Mouse (Mus musculus) limb, embryonic 13.5 days (tissue): Measurements from ENCODE around the gene Fndc11. TPM values are rescaled to one million over a fixed set of nuclear protein-coding genes. Genes with fewer than 3 reads are reported as not detected.

ENCODE experiments used
- ATAC-seq: fragments of 200-750 bp; cut with Nextera tagmentation; 2 replicates; pipeline ENCODE4 v1.8.0; 2017; ENCODE audit warnings: low read depth, moderate number of reproducible peaks, moderate TSS enrichment; ENCODE audit not compliant: low FRiP score
- H3K27ac ChIP-seq: fragments of 300-500 bp; sonication (generic); 2 replicates; pipeline ENCODE4 v1.5.1; 2015; ENCODE audit warnings: inconsistent platforms, mild to moderate bottlenecking, moderate library complexity
- H3K27me3 ChIP-seq: fragments of 300-500 bp; sonication (generic); 2 replicates; pipeline ENCODE4 v1.6.1; 2015; ENCODE audit warnings: mild to moderate bottlenecking, inconsistent platforms
- H3K36me3 ChIP-seq: fragments of 300-500 bp; sonication (generic); 2 replicates; pipeline ENCODE4 v1.6.1; 2015; ENCODE audit warnings: inconsistent platforms, mild to moderate bottlenecking, moderate library complexity
- H3K4me1 ChIP-seq: fragments of 300-500 bp; sonication (generic); 2 replicates; pipeline ENCODE4 v1.6.1; 2015; ENCODE audit warnings: inconsistent platforms
- H3K4me2 ChIP-seq: fragments of 300-500 bp; sonication (generic); replicated peaks from 2 replicates; pipeline ENCODE4 v1.6.1; 2015; ENCODE audit warnings: inconsistent platforms, mild to moderate bottlenecking, moderate library complexity
- H3K4me3 ChIP-seq: fragments of 300-500 bp; sonication (generic); 2 replicates; pipeline ENCODE4 v1.5.1; 2015; ENCODE audit warnings: moderate library complexity, mild to moderate bottlenecking, inconsistent platforms
- H3K9ac ChIP-seq: fragments of 300-500 bp; sonication (generic); 2 replicates; pipeline ENCODE4 v1.6.1; 2015; ENCODE audit warnings: mild to moderate bottlenecking, inconsistent platforms
- H3K9me3 ChIP-seq: fragments of 300-500 bp; sonication (generic); 2 replicates; pipeline ENCODE4 v1.6.1; 2016; ENCODE audit warnings: inconsistent platforms
- WGBS: fragments of 180-500 bp; shearing (Covaris S2); methylation state at CpG from one replicate; pipeline ENCODE4 v1.1.7; 2015; 5-methylcytosine and 5-hydroxymethylcytosine counted together
- polyA plus RNA-seq: library from polyadenylated mRNA; unstranded; fragments of >200 nt; fragmentation: Nextera tagmentation; extraction: Ambion mirVana; gene quantifications from 2 replicates; pipeline ENCODE4 v1.2.1, GENCODE M21; 2015

Gene Fndc11
- polyA plus RNA-seq, 1 experiment from 2014 or later: 0.42 TPM

- Histone ChIP-seq H3K36me3 (no peaks in the 10 kb centered on the region), H3K9me3 (no peaks in the 10 kb centered on the region), H3K27me3 (no peaks in the 10 kb centered on the region), H3K9ac (no peak overlapping the region), H3K4me1 (no peaks in the 10 kb centered on the region), H3K4me2 (no peak overlapping the region), H3K27ac (no peak overlapping the region), H3K4me3 (no peak overlapping the region)
- 87% methylated on average over 4 of the region's 4 CpGs for WGBS
- no peak for ATAC-seq
Observed at GRCm38 (mm10) chr2:181196628-181197300, 23.0 kb upstream of the Fndc11 start.

- Histone ChIP-seq H3K9me3 (no peaks in the 10 kb centered on the region), H3K9ac (no peak overlapping the region), H3K36me3 (no peaks in the 10 kb centered on the region), H3K4me1 (no peaks in the 10 kb centered on the region), H3K27me3 (no peaks in the 10 kb centered on the region), H3K4me2 (no peak overlapping the region), H3K27ac (no peak overlapping the region), H3K4me3 (no peak overlapping the region)
- 67% methylated on average over 3 of the region's 3 CpGs for WGBS
- ATAC-seq: no peak
Observed at GRCm38 (mm10) chr2:181201606-181202005, 18.2 kb upstream of the Fndc11 start.

GRCm38 (mm10) chr2:181202422-181202821 lies 17.4 kb upstream of the Fndc11 start, which contains the start of gene Ptk6:
Ptk6 (minus strand) TSS chr2:181202789.
- no peak for ATAC-seq

GRCm38 (mm10) chr2:181202886-181203285 lies 16.9 kb upstream of the Fndc11 start:
- Histone ChIP-seq H3K9me3 (no peaks in the 10 kb centered on the region), H3K36me3 (no peaks in the 10 kb centered on the region), H3K27ac (no peak overlapping the region), H3K4me2 (no peak overlapping the region), H3K27me3 (no peaks in the 10 kb centered on the region), H3K4me3 (no peak overlapping the region), H3K4me1 (no peaks in the 10 kb centered on the region), H3K9ac (no peak overlapping the region)
- WGBS: 84% methylated on average over 6 of the region's 6 CpGs
- no peak for ATAC-seq

More at GRCm38 (mm10) chr2:181202422-181202821, 17.4 kb upstream of the Fndc11 start, which contains the start of gene Ptk6:
- H3K9ac ChIP-seq: no peak within 1 kb of the TSS
- H3K27me3 ChIP-seq: no peaks in the 10 kb centered on the region
- H3K4me3 ChIP-seq: no peak within 1 kb of the TSS
- no peak within 1 kb of the TSS for H3K27ac ChIP-seq
- H3K9me3 ChIP-seq: no peaks in the 10 kb centered on the region
- no peak within 1 kb of the TSS for H3K4me2 ChIP-seq
- 88% methylated on average over 3 of the region's 3 CpGs for WGBS
- H3K4me1 ChIP-seq: no peaks in the 10 kb centered on the region
- H3K36me3 ChIP-seq: no peaks in the 10 kb centered on the region

GRCm38 (mm10) chr2:181205678-181206077 lies 14.1 kb upstream of the Fndc11 start:
- ATAC-seq: no peak

GRCm38 (mm10) chr2:181206118-181206517 lies 13.7 kb upstream of the Fndc11 start:
- no peaks in the 10 kb centered on the region for H3K9me3 ChIP-seq
- no peak for ATAC-seq
- H3K27ac ChIP-seq: no peak overlapping the region
- H3K4me3 ChIP-seq: no peak overlapping the region
- H3K4me2 ChIP-seq: no peak overlapping the region
- peaks cover 8% of the 10 kb centered on the region for H3K27me3 ChIP-seq
- no peak overlapping the region for H3K9ac ChIP-seq
- no peaks in the 10 kb centered on the region for H3K4me1 ChIP-seq
- 75% methylated on average over 9 of the region's 9 CpGs for WGBS
- no peaks in the 10 kb centered on the region for H3K36me3 ChIP-seq

More at GRCm38 (mm10) chr2:181205678-181206077, 14.1 kb upstream of the Fndc11 start:
- no peaks in the 10 kb centered on the region for H3K4me1 ChIP-seq
- no peak overlapping the region for H3K9ac ChIP-seq
- no peak overlapping the region for H3K4me3 ChIP-seq
- H3K4me2 ChIP-seq: no peak overlapping the region
- H3K9me3 ChIP-seq: no peaks in the 10 kb centered on the region
- H3K27me3 ChIP-seq: peaks cover 5% of the 10 kb centered on the region; the same call in 1 of the 2 replicates
- no peaks in the 10 kb centered on the region for H3K36me3 ChIP-seq
- no peak overlapping the region for H3K27ac ChIP-seq
- 81% methylated on average over 5 of the region's 5 CpGs for WGBS

GRCm38 (mm10) chr2:181212389-181213020 lies 7.3 kb upstream of the Fndc11 start:
- Histone ChIP-seq H3K4me3 (peak overlapping the region; percentile 36), H3K27ac (no peak overlapping the region), H3K27me3 (peaks cover 43% of the 10 kb centered on the region), H3K36me3 (no peaks in the 10 kb centered on the region), H3K4me2 (peak overlapping the region; percentile 62), H3K9me3 (no peaks in the 10 kb centered on the region), H3K4me1 (peaks cover 16% of the 10 kb centered on the region), H3K9ac (peak overlapping the region; percentile 14; the same call in 1 of the 2 replicates)
- WGBS: 4% methylated on average over 34 of the region's 34 CpGs
- 0 out of 2 replicates have a peak, but pooled peaks have one; percentile 8 for ATAC-seq

GRCm38 (mm10) chr2:181213021-181213445 lies 6.8 kb upstream of the Fndc11 start, which contains the start of gene Srms:
Srms (minus strand) TSS chr2:181213185.
- no peaks in the 10 kb centered on the region for H3K9me3 ChIP-seq
- H3K4me2 ChIP-seq: peak within 1 kb of the TSS; percentile 62
- 0 out of 2 replicates have a peak, but pooled peaks have one; percentile 36 for ATAC-seq
- H3K27me3 ChIP-seq: peaks cover 43% of the 10 kb centered on the region
- no peaks in the 10 kb centered on the region for H3K36me3 ChIP-seq
- WGBS: 1% methylated on average over 17 of the region's 17 CpGs
- peaks cover 16% of the 10 kb centered on the region for H3K4me1 ChIP-seq
- H3K27ac ChIP-seq: no peak within 1 kb of the TSS
- H3K9ac ChIP-seq: peak within 1 kb of the TSS; percentile 14
- H3K4me3 ChIP-seq: peak within 1 kb of the TSS; percentile 36

GRCm38 (mm10) chr2:181216037-181216436 lies 3.8 kb upstream of the Fndc11 start:
- Histone ChIP-seq H3K9me3 (no peaks in the 10 kb centered on the region), H3K4me1 (peaks cover 37% of the 10 kb centered on the region), H3K4me3 (no peak overlapping the region), H3K27me3 (peaks cover 36% of the 10 kb centered on the region), H3K36me3 (no peaks in the 10 kb centered on the region), H3K27ac (no peak overlapping the region), H3K4me2 (no peak overlapping the region), H3K9ac (no peak overlapping the region)
- ATAC-seq: no peak
- WGBS: 88% methylated on average over 6 of the region's 6 CpGs

GRCm38 (mm10) chr2:181218881-181219485 lies 830 bp upstream of the Fndc11 start:
- Histone ChIP-seq H3K9me3 (no peaks in the 10 kb centered on the region), H3K4me2 (peak overlapping the region; percentile 68), H3K4me1 (peaks cover 20% of the 10 kb centered on the region), H3K4me3 (no peak overlapping the region), H3K36me3 (no peaks in the 10 kb centered on the region), H3K9ac (no peak overlapping the region), H3K27ac (peak overlapping the region; percentile 22; the same call in 1 of the 2 replicates), H3K27me3 (peaks cover 6% of the 10 kb centered on the region)
- 46% methylated on average over 5 of the region's 5 CpGs for WGBS
- no peak for ATAC-seq

- 38% methylated on average over 2 of the region's 2 CpGs for WGBS
- Histone ChIP-seq H3K36me3 (no peaks in the 10 kb centered on the region), H3K27ac (peak overlapping the region; percentile 22; the same call in 1 of the 2 replicates), H3K4me1 (peaks cover 20% of the 10 kb centered on the region), H3K4me2 (peak overlapping the region; percentile 68), H3K9me3 (no peaks in the 10 kb centered on the region), H3K4me3 (peak overlapping the region; percentile 38), H3K27me3 (no peaks in the 10 kb centered on the region), H3K9ac (no peak overlapping the region; the same call in 1 of the 2 replicates)
- ATAC-seq: no peak
Observed at GRCm38 (mm10) chr2:181220361-181220760, 548 bp downstream of the Fndc11 start.

- ATAC-seq: no peak
Observed at GRCm38 (mm10) chr2:181224994-181225393, 5.2 kb downstream of the Fndc11 start.

More at GRCm38 (mm10) chr2:181224994-181225393, 5.2 kb downstream of the Fndc11 start:
- Histone ChIP-seq H3K27me3 (no peaks in the 10 kb centered on the region), H3K9ac (no peak overlapping the region), H3K4me1 (peaks cover 15% of the 10 kb centered on the region), H3K9me3 (no peaks in the 10 kb centered on the region), H3K4me3 (no peak overlapping the region), H3K27ac (no peak overlapping the region; the same call in 1 of the 2 replicates), H3K4me2 (no peak overlapping the region), H3K36me3 (peaks cover 14% of the 10 kb centered on the region)
- WGBS: 91% methylated on average over 2 of the region's 2 CpGs
